Mouse (Mus musculus) right cerebral cortex, adult 18-20 months (tissue): ENCODE results near the gene Itk.

Source experiments
- DNase-seq: peaks from one replicate; pipeline ENCODE4 v3.0.0; 2022; ENCODE audit warnings: mixed read lengths

Itk gene

DNA sequence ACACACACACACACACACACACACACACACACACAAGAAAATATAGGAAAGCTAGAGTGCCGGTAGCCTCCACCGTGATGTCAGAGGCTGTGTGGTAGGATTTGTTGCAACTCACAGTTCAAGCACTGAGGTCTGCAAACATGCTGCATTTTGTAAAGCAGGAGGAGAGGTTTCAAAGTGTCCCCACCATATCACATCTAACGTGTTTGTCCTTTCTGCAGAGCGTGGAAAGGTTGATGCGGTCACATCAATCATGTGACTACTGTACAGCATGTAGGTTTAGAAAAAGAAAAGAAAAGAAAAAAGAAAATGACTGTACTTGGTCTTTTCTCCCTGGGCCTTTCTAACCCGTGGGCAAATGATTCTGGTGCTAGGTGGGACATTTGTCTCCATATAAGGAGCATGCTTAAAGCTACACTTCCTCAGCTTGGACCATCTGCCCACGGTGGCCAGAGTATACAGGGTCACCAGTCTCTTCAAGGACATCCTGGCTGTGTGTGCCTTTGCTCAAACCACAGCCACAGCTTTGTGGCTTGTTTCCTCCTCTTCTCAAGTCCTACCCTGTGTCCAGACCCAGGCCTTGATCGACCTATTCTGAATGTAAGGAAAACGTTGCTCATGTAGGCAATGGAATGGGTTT, 83.3 kb downstream of the Itk start:
- DNase-seq, result no peak

DNA sequence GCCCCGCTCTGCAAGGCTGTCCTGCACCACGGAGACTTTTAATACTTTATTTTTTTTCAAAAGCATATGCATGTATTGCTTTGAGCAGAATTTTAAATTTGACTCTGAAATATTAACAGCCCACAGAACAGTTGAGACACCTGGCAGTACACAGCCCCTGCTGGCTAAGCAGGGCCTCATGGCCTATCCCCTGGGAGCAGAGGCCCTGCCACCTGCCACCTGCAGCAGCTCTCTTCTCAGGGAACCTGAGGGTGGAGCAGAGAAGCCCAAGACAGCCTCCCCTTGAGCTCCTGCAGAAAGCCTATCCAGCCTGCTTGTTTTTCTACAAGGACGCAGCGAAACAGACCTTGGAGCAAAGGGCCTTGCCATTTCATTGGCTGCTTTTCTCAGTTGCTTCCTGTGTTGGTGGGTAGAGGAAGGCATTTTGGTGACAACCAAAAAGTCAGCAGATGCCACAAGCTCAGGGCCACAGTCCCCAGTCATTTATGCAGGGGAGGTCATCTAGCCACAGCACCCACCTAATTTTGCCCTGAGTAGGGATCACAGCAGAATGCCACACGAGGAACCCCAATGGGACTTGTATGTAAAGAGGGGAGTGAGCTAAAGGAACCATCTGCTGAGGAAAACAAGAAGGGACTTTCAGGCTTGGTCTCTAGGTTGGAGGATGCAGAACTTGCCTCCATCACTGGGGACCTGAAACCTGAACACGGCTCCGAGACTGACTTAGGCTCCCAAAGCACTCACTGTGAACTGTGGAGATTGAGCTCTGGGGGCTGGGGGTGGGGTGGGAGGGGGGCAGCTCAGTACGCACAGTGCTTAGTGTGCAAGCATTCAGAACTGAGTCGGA, 84.2 kb downstream of the Itk start:
- DNase-seq, result no peak

DNA sequence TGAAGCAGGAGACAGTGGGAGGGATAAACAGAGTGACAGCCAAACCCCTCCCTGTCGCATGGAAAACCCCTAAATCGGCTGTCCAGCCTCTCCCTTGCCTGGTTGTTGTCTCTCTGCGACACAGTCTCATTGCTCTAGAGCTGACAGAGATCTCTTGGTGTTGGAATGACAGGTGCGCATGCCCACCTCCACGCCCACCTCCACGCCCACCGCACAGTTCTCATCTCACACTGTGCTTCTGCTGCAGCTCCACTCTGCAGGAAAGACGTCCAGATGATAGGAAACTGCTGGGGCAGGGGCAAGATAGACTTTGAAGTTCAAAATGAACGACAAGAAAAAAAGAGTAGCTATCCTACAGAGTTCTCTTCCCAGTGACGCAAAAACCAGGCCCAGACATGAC, 85.2 kb downstream of the Itk start:
- no peak for DNase-seq

DNA sequence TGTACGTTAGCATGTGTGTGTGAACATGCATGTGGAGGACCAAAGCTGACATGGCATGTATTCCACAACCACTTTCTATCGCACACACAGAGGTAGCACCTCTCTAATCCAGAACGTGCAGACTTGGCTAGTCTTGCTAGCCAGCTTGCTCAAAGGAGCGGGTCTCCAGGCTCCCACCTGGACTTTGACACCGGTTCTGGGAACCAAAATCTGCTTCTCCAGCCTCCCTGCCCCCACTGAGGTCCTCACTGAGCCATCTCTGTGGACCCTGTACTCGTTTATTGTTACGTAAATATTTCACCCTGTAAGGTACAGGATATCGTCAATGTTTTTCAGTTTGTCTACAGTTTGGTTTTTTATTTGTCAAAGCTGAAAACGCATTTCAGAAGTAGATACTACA, 86.8 kb downstream of the Itk start:
- no peak for DNase-seq

DNA sequence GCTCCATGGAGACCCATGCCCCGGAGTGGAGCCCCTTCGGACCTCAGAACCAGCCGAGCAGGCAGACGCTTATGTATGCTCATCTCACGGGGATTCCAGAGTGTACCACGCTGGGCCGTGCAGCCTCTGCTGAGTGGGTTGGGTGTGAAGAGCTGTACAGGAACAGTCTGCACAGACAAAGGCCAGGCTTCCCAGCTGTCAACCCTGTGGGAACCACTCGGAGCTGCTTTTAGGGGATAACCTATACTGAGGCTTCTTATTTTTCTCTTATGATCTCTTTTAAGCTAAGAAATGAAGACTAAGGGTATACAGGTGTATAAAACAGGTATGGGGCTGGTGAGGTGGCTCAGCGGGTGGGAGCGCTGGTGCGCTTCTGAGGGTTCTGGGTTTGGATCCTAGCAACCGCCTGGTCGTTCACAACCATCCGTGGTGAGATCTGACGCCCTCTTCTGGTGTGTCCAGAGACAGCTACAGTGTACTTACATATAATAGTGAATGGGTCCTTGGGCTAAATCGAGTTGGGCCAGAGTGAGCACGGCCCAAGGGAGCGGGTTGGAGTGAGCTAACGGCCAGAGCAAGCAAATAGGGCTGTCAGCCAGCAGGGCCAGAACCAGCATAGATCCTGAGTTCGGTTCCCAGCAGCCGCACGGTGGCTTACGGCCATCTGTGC, 87.6 kb downstream of the Itk start:
- DNase-seq, result peak; percentile 85

DNA sequence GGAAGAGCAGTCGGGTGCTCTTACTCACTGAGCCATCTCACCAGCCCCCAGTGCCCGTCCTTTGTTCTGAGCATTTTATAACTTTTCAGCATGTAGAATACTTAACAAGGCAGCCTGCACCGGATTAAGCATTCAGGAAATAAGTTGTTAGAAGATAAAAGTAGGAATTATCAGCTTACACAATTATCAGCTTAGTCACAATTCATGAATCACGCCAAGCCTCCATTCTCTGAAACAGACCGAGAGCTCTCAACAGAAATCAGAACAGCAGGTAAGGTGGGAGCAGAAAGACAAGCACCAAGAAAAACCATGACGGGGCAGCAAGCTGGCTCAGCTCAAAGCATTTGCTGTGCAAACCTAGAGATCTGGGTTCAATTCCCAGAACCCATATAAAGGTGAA, 89.4 kb downstream of the Itk start:
- peak; percentile 63 for DNase-seq

DNA sequence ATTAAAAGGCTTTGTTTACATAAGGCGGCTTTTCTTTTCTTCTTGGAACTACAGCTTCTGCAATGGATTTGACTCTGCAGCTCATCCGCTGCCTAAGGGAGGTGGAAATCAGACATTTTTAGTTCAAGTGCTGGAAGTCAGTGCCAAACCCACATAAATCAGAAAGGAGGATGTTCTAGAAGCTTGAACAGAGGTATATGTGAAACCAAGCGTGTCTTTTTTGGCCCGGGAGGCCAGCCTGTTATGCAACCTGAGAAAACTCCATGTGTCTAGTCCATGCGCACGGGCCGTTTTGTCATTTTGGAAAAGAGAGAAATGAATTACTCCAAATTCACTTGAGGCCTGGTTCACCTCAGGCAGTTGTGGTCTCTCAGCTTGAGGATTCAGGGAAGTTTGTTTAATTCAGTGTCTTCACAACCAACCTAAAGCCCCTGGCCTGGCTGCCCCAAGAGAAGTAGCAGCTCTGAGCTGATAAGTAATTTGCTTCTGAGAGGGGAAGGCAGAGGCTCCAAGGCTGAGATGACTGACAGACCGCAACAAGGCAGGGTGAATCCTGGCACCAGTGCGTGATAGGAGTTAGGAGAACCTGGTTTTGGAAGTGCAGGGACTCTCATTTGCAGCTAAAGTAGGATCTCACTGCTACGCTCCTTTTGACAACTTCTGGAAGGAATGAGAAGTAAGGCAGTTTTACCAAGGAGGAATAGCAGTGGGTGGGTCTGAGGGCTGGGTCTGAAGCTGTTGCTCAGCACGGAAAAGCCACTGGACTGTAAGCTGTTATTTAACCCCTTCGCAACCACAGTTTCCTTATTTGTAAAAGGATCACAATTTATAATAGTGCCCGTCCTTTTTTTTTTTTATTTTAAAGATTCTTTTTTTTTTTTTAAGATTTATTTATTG, 90.2 kb downstream of the Itk start:
- peak; percentile 66 for DNase-seq

DNA sequence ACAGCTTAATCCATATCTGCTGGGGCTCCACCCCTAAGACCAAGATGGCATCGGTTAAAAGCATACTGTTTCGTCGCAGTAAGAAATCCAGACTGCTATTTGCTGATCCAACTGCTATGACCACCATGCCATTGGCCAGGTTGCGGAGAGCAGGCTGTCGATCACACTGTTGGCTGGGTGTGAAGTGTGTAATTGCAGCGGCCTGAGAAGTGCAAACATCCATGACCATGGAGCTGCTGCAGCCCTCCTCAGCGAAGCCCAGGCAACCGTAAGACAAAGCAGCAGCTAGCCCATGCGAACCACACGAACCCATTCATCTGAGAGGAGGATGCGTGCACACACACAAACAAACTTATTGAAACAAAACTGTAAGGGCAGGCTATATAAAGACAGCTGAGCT, 94.9 kb downstream of the Itk start:
- DNase-seq, result no peak

DNA sequence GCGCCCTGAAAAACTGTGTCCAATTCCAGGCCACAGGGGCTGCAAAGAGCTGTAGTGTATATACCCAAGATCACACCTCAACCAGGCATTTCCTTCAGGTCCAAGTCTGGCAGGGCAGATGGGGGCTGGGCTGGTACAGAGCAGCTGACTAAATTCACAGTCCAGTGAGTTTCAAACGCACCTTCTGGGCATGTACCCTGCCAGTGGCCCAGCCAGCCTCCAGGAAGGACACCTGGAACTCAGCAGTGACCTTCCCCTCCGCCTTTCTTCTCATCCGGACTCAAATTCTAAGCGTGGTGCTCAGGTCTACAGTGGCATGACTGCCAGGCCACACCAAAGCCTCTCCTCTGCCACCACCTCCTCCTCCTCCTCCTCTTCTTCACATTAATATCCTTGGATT, 95.8 kb downstream of the Itk start:
- DNase-seq, result no peak

DNA sequence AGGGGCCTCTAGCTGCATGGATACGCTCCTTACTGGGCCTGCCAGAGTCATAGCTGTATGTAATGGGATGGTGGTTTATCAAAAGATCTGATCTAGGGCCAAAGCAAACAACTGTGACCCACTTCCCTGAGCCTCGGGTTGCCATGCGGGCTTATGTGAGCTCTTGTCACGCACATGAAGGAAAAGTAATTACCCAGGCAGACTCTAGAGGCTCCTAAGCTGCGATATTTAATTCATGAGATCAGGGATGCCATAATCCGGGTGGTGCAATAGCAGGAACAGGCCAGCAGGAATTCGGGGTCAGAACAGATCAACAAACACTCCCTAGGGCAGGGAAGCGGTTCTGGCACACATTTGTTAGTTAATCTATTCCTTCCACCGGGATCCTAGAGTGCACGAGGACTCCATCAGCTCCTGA, 98.3 kb downstream of the Itk start:
- no peak for DNase-seq

DNA sequence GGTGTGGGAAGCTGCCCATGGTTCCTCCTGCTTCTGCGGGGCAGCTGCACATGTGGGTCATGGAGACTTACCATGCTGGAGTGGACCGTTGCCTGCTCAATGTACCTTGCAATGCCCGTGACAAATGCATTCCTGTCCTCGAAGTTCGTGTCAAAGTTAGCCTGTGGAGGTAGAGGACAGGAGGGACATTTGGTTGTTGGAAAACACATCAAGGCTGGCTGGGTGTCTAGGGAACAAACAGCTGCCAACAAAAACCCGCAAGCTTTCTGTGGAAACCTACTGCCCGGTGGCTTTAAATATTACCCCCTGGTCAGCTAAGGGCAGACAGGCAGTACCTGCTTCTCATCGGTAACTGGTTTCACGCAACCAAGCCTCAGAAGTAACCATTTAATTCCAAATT, 99.8 kb downstream of the Itk start:
- no peak for DNase-seq

DNA sequence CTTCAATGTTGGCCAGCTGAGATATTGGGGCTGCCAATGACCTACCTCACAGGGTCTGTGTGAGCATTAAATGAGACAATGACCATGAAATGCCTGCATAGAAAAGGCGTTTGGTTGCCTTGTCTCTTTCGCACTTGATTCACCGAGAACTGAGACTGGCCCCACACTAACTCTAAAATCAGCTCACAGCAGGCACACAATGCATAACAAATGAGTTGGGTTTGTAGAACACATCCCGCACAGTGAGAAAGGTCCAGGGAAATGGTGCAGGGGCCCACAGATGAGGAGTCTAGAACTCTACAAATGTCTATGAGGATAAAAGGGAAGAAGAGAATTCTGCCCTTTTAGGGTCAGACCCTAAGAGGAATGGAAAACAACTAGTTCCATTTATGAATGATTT, 100.3 kb downstream of the Itk start:
- DNase-seq, result no peak

DNA sequence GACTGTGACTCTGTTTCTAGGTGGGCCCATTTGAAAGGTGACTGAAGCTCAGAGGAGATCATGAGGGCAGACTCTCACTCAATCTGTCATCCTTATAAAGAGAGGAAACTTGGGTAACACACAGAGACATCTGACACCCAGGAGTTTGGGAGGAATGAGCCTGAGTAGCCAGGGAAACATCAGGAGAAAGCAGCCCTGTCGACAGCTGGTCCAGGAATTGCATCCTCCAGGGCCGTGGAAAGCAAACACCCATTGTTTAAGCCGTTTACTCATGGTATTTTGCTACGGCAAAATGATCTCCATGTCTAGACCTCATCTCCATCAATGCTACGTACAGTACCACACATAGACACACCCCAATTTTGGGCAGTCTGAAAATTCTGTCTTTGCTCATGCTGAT, 101.2 kb downstream of the Itk start:
- no peak for DNase-seq

DNA sequence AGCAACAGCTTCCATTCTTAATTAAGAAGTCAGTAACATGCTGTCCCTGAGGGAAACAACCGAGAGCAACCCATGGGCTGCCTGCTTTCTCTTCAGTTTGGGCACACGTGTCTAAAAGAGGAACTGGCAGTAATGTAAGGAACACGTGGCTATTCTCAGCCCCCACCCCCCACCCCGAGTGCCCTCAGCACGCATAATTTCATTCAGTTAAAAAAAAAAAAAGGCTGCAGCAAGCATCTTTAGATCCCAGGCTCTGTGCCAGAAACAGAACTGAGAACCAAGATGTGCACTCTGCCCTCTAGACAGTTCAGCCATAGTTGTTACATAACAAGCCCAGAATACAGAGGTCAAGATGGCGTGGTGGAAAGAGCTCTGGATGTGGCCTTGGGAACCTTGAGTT, 102.5 kb downstream of the Itk start:
- DNase-seq, result no peak

DNA sequence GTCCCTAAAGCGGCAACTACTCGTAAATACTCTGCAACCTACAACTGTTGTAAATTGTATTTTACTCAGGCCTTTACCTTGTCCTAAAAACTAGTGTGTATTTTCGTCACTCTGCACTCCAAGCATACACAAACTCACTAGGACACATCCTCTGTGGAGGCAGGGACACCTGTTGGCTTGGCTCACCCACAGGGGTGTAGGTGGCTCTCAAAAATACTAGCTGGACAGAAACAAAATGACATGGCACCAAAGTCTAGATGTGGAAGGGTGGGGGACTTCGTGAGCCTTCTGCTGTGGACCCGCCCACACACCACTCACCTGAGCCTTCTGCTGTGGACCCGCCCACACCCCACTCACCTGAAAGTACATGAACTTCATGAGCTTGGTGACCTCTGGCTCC, 105.5 kb downstream of the Itk start:
- peak; percentile 71 for DNase-seq

DNA sequence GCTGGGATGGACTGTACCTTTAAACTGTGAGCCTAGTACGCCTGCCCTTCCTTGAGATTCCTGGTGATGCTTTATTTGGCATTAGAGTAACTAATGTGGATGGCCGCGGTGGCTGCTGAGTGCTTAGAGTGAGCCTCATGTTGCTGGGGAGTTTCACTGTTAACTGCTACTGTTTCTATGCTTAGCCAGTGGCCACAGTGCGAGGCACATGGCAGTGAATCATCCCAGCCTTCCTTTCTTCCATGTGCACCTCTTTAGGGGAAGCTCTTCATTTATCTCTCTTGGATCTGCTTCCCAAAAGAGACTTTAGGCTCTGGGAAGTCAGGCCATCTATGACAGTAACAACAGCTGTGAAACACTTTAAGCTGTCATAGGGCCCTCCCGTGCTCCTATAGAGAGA, 106.7 kb downstream of the Itk start:
- DNase-seq, result peak; percentile 50

DNA sequence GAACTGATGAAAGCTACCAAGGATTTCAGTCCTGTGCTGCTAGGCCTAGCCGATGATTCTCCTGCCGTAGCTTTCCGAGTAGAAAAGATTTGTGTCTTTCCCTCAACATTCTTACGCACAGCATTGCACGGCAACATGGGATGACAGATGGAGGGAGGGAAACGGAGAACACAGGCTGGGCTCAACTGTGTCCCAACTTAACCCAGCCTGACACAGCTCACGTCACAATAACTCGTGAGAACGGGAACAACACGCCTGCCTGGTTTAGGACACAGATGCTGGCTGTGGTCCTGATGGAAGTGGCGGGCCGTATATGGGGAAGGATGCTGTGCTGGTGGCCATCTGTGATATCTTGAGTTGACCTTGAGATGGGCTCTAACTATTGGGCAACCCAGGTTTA, 110.6 kb downstream of the Itk start:
- no peak for DNase-seq

DNA sequence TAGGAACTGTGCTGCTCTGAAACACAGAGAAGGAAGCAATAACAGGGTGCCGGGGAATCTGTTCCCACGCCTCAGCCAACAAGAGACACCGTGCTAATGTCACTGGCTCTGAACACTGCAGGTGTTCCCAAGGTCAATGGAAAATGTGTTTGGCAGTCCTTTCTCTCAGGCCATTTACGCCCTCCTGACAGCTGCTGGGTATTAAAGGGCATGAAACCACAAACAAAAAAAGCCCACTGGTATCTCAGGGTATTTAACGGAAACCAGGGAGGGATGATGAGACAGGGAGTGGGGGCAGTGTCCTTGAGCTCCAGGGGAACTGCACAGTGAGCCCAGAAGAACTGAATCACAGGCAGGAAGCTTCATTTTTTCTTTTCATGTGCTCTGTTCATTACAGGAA, 111.2 kb downstream of the Itk start:
- no peak for DNase-seq

DNA sequence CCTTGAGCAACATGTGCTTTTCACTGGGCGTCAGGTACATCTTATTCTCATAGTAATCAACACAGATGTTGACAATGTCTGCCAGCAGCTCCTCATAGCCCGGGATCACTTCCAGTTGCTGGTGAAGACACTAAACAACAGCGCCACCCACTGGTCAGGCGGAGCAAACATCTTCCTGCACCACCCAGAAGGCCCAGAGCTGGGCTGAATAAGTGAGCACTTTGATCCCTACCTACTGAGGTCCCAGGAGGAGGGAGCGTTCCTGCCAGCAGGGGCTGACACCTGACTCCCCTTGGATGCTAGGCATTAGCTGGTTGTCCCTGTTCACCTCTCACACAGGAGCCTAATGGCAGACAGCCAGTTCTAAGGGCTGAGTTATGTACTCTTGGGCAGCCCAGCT, 112.5 kb downstream of the Itk start:
- DNase-seq, result no peak

DNA sequence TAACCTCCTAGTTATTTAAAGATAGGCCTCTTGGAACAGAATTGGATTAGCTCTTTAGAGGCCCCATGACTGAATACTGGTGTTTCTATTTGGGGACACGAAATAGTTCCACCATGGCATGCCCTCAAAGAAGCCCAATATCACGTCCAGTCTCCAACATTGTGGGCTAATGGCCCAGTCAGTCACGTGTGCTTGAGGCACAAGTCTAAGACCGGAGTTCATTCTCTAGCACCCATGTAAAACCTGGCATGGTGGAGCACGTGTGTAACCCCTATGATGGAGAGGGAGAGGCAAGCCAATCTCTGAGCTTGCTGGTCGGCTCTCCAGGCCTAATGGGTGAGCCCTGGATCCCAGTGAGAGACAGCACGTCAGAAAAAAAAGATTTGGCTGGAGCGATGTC, 113.1 kb downstream of the Itk start:
- no peak for DNase-seq

DNA sequence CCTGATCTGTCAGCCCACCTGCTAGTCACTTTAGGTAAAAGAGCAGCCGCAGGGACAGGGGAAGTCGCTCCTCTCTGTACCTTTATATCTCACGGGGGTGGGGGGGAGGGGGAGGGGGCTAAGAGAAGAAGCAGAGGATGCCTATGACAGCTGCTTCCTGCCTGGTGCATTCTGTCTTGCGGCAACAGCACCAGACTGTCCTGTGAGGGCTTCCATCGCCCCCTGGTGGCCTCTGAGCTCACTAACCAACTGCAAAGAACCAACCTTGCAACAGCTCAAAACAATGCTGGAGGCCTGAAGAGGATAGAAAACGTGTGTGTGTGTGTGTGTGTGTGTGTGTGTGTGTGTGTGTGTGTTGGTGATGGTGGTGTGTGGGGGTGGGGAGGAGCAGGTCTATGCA, 114.0 kb downstream of the Itk start:
- DNase-seq, result peak; percentile 85
